Mouse (Mus musculus) neural tube, embryonic 12.5 days (tissue): ENCODE data around the gene Cnnm2. TPM values are rescaled to one million over a fixed set of nuclear protein-coding genes. Genes with fewer than 3 reads are reported as not detected.
"Not testable (repeated sequence)": the region's sequence is repeated elsewhere in the genome, so short reads cannot be mapped to it uniquely, and the experiment has no call there.

ENCODE experiments used
- ATAC-seq: fragments of 200-750 bp; cut with Nextera tagmentation; 2 replicates; pipeline ENCODE4 v1.8.0; 2017; ENCODE audit warnings: low read depth, mild to moderate bottlenecking, moderate TSS enrichment, moderate library complexity; ENCODE audit not compliant: low FRiP score
- H3K27ac ChIP-seq: fragments of 300-500 bp; sonication (generic); 2 replicates; pipeline ENCODE4 v1.5.1; 2016
- H3K27me3 ChIP-seq: fragments of 300-500 bp; sonication (generic); replicated peaks from 2 replicates; pipeline ENCODE4 v1.6.1; 2016; ENCODE audit warnings: mild to moderate bottlenecking
- H3K36me3 ChIP-seq: fragments of 300-500 bp; sonication (generic); 2 replicates; pipeline ENCODE4 v1.6.1; 2016; ENCODE audit warnings: mild to moderate bottlenecking
- H3K4me1 ChIP-seq: fragments of 300-500 bp; sonication (generic); 2 replicates; pipeline ENCODE4 v1.6.1; 2016
- H3K4me2 ChIP-seq: fragments of 300-500 bp; sonication (generic); replicated peaks from 2 replicates; pipeline ENCODE4 v1.6.1; 2016; ENCODE audit warnings: mild to moderate bottlenecking
- H3K4me3 ChIP-seq: fragments of 300-500 bp; sonication (generic); 2 replicates; pipeline ENCODE4 v1.5.1; 2016
- H3K9ac ChIP-seq: fragments of 300-500 bp; sonication (generic); 2 replicates; pipeline ENCODE4 v1.6.1; 2016; ENCODE audit warnings: mild to moderate bottlenecking
- H3K9me3 ChIP-seq: fragments of 300-500 bp; sonication (generic); 2 replicates; pipeline ENCODE4 v1.6.1; 2016; ENCODE audit warnings: mild to moderate bottlenecking
- WGBS: fragments of 180-500 bp; shearing (Covaris S2); methylation state at CpG from one replicate; pipeline ENCODE4 v1.1.7; 2016; 5-methylcytosine and 5-hydroxymethylcytosine counted together
- polyA plus RNA-seq: library from polyadenylated mRNA; unstranded; fragments of >200 nt; fragmentation: Nextera tagmentation; extraction: Ambion mirVana; gene quantifications from 2 replicates; pipeline ENCODE4 v1.2.1, GENCODE M21; 2016

The Cnnm2 gene
- polyA plus RNA-seq, 1 experiment from 2014 or later = 8.4 TPM

DNA sequence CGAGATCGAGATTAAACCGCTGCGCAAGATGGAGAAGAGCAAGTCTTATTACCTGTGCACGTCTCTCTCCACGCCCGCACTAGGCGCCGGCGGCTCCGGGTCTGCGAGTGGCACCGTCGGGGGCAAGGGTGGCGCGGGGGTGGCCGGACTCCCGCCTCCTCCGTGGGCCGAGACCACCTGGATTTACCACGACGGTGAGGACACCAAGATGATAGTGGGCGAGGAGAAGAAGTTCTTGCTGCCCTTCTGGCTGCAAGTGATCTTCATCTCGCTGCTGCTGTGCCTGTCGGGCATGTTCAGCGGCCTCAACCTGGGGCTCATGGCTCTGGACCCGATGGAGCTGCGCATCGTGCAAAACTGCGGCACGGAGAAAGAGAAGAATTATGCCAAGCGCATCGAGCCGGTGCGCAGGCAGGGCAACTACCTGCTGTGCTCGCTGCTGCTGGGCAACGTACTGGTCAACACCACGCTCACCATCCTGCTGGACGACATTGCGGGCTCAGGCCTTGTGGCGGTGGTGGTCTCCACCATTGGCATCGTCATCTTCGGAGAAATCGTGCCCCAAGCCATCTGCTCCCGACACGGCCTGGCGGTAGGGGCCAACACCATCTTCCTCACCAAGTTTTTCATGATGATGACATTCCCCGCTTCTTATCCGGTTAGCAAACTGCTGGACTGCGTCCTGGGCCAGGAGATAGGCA lies 1.0 kb downstream of the Cnnm2 start:
- H3K27ac ChIP-seq = peak overlapping the region; percentile 77; the same call in 1 of the 2 replicates
- ATAC-seq = no peak

DNA sequence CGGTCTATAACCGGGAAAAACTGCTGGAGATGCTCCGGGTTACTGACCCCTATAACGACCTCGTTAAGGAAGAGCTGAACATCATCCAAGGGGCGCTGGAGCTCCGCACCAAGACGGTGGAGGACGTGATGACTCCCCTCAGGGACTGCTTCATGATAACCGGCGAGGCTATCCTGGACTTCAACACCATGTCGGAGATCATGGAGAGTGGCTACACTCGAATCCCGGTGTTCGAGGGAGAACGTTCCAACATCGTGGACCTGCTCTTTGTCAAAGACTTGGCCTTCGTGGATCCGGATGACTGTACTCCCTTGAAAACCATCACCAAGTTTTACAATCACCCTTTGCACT lies 1.6 kb downstream of the Cnnm2 start:
- Histone ChIP-seq H3K9ac (peak overlapping the region; percentile 73), H3K4me3 (peak overlapping the region; percentile 76), H3K4me2 (peak overlapping the region; percentile 97), H3K4me1 (peaks cover 32% of the 10 kb centered on the region), H3K9me3 (no peaks in the 10 kb centered on the region), H3K36me3 (no peaks in the 10 kb centered on the region), H3K27me3 (no peaks in the 10 kb centered on the region; the same call in 1 of the 2 replicates), H3K27ac (no peak overlapping the region)
- 1% methylated on average over 19 of the region's 19 CpGs for WGBS
- no peak for ATAC-seq

More for the DNA sequence above, 1.0 kb downstream of the Cnnm2 start:
- Histone ChIP-seq H3K4me3 (peak overlapping the region; percentile 76), H3K4me2 (peak overlapping the region; percentile 97), H3K4me1 (peaks cover 32% of the 10 kb centered on the region), H3K27me3 (no peaks in the 10 kb centered on the region; the same call in 1 of the 2 replicates), H3K9me3 (no peaks in the 10 kb centered on the region), H3K9ac (peak overlapping the region; percentile 73), H3K36me3 (no peaks in the 10 kb centered on the region)
- under 1% methylated on average over 50 of the region's 50 CpGs for WGBS

DNA sequence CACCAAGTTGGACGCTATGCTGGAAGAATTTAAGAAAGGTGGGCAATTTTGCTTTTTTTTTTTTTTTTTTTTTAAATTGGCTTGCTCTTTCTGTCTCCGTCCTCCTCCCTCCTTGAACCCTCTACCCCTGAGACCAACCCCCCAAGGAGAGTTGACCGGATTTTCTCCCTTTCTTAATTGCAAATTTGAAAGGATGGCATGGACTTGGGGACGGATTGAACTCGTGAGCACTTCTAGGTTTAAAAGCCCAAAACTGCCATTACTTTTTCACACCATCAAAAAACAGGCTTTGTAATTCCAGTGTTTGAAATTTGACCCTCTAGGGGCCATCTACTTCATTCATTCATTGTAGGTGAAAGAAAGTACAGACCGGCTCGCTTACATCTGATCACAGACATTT lies 2.0 kb downstream of the Cnnm2 start:
- Histone ChIP-seq H3K27me3 (no peaks in the 10 kb centered on the region; the same call in 1 of the 2 replicates), H3K36me3 (no peaks in the 10 kb centered on the region), H3K9ac (no peak overlapping the region), H3K4me3 (peak overlapping the region; percentile 76), H3K4me1 (peaks cover 32% of the 10 kb centered on the region), H3K4me2 (peak overlapping the region; percentile 97), H3K9me3 (no peaks in the 10 kb centered on the region), H3K27ac (no peak overlapping the region)
- ATAC-seq = no peak
- 4% methylated on average over 7 of the region's 7 CpGs for WGBS

DNA sequence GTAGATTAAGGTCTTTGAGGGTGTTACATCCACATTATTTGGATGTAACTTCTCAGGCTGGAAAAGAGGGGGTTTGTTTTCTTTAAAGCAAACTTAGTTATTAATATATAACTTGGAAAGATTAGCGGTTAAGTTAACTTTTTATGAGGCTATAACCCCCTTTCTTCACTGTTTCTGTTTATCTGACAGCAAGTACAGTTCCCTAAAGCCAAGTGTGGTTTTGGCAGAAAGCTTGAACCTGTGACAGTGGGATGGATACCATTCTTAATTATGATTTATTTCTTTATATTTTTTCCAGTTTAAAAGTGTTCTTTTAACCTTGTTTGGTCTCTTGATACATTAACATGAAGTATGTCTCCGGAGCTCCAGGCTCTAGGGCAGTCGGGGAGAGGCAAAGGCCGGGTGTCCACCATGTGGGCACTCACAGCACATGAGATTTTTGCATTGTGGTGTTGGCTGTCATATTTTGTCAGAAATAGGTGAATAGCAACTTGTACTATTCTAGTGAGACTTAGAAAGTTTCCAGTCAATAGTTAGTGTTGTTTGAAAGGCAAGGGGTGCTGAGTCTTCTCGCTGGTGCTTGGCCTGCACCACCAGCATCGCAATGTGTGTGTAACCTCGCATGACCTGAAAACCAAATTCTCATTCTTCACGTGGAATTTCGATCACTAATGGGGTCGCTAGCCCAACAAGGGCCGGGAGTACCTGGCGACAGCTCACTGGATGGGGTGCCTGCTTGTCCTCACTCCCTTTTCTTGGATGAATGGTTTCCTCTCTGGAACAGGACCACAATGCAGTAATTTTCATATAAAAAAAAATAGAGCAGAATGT lies 2.8 kb downstream of the Cnnm2 start:
- Histone ChIP-seq H3K4me3 (no peak overlapping the region), H3K4me2 (peak overlapping the region; percentile 97), H3K9me3 (no peaks in the 10 kb centered on the region), H3K4me1 (peaks cover 32% of the 10 kb centered on the region), H3K27me3 (no peaks in the 10 kb centered on the region; the same call in 1 of the 2 replicates), H3K9ac (no peak overlapping the region), H3K27ac (no peak overlapping the region), H3K36me3 (no peaks in the 10 kb centered on the region)
- no peak for ATAC-seq
- WGBS = 56% methylated on average over 12 of the region's 12 CpGs

DNA sequence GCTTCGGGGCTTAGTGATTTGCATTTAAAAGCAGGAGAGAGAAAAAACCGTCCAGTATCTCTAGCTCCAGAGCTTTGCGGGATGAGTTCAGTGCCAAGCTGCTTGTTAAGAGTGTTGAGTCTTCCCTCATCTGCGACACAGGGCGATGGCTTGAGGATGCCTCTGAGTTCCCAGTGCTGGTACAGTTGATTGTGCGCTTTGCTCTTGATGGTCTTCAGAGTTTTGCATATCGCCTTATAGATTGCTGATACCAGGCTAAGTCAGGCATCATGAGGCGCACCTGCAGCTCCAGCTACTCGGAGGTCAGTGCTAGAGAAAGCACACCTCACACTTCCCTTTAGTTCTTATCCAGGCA lies 3.3 kb downstream of the Cnnm2 start:
- no peaks in the 10 kb centered on the region for H3K9me3 ChIP-seq
- H3K9ac ChIP-seq = no peak overlapping the region
- H3K27me3 ChIP-seq = no peaks in the 10 kb centered on the region; the same call in 1 of the 2 replicates
- no peak overlapping the region for H3K4me3 ChIP-seq
- H3K36me3 ChIP-seq = no peaks in the 10 kb centered on the region
- peaks cover 32% of the 10 kb centered on the region for H3K4me1 ChIP-seq
- H3K27ac ChIP-seq = no peak overlapping the region
- peak overlapping the region; percentile 97 for H3K4me2 ChIP-seq
- no peak for ATAC-seq
- 58% methylated on average over 9 of the region's 9 CpGs for WGBS

DNA sequence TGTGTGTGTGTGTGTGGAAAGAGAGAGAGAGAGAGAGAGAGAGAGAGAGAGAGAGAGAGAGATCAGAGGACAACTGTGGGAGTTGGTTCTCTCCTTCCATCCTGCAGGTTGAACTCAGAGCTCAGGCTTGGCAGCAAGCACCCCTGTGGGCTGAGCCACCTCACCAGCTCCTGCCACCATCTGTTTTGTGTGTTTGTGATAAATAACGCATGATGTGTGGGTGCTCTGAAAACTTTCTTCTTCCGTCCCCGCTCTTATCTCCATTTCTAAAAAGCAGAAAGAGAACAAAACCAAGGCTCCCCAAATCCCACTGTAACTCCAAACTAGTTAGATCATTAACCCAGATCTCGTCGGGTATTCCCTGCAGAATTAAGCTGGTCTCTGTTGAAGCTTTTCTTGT lies 4.7 kb downstream of the Cnnm2 start:
- Histone ChIP-seq H3K4me1 (peaks cover 32% of the 10 kb centered on the region), H3K9ac (no peak overlapping the region), H3K27ac (no peak overlapping the region), H3K4me3 (no peak overlapping the region), H3K4me2 (peak overlapping the region; percentile 25; the same call in 1 of the 2 replicates), H3K27me3 (no peaks in the 10 kb centered on the region; the same call in 1 of the 2 replicates), H3K9me3 (no peaks in the 10 kb centered on the region), H3K36me3 (no peaks in the 10 kb centered on the region)
- whole genome bisulfite sequencing = 71% methylated on average over 5 of the region's 5 CpGs
- ATAC-seq = no peak

DNA sequence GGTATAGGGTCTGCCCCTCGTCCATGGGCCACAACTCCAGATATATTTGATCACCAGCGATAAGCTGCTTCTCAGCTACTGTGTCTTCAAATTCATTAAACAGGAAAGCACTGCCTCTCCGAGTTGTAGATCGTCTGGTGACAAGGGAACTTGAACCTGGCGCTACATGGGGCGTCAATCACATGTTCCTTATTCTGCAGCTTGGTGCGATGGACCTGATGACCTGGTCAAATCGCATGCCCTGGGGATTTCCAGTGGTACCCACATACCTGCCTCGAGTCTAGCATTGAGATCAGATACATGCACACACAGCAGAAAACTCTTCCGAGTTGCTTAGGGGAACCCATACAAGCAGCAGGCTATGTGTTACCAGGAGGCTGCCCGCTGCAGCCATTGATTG lies 8.4 kb downstream of the Cnnm2 start:
- Histone ChIP-seq H3K27me3 (no peaks in the 10 kb centered on the region), H3K9me3 (no peaks in the 10 kb centered on the region), H3K4me2 (no peak overlapping the region), H3K27ac (no peak overlapping the region), H3K36me3 (no peaks in the 10 kb centered on the region), H3K4me3 (no peak overlapping the region), H3K9ac (no peak overlapping the region), H3K4me1 (peaks cover 12% of the 10 kb centered on the region)
- no peak for ATAC-seq
- WGBS = 89% methylated on average over 11 of the region's 11 CpGs

DNA sequence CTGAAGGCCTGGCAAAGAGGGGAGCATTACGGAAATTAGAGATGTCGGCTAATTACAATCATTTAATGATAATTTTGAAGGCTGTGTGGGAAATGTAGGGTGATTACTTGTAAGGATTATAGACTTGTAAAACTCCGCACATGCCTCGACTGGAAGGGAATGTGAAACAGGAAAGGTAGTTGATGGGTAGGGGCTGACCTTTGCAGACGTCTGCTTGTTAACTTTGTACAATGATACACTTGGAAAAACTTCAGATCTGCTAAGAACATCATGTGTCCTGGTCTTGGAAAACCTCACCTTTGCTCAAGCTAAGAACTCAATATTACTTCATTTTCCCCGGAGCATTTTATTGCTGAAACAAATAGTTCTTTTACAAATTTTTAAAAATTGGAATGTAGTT lies 10.4 kb downstream of the Cnnm2 start:
- H3K4me3 ChIP-seq = no peak overlapping the region
- no peak for ATAC-seq

DNA sequence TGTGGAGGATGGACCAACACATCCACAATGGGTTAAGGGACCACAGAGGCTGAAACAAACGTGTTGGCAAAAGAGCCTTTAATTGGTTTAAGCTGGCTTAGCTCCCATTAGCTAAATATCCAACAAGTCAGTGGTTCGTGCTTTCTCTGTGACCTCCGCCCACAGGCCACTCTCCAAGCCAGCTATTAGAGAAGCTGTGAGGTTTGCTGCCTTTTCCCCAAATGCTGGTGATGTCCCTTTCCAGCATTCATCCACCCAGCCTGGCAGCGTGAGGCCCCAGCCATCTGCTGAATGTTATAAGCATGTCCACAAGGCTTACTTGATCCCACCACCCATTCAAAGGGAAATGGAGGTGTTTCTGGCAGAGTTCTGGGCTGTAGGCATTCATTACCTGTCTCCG lies 15.0 kb downstream of the Cnnm2 start:
- 81% methylated on average over 5 of the region's 5 CpGs for WGBS
- Histone ChIP-seq H3K27ac (no peak overlapping the region), H3K4me2 (no peak overlapping the region), H3K4me1 (no peaks in the 10 kb centered on the region), H3K4me3 (no peak overlapping the region), H3K9me3 (no peaks in the 10 kb centered on the region), H3K9ac (no peak overlapping the region), H3K36me3 (no peaks in the 10 kb centered on the region), H3K27me3 (no peaks in the 10 kb centered on the region)
- no peak for ATAC-seq

More for the DNA sequence above, 10.4 kb downstream of the Cnnm2 start:
- H3K36me3 ChIP-seq = no peaks in the 10 kb centered on the region
- no peak overlapping the region for H3K27ac ChIP-seq
- H3K9ac ChIP-seq = no peak overlapping the region
- no peaks in the 10 kb centered on the region for H3K9me3 ChIP-seq
- H3K4me2 ChIP-seq = no peak overlapping the region
- H3K4me1 ChIP-seq = no peaks in the 10 kb centered on the region
- 87% methylated on average over 6 of the region's 6 CpGs for WGBS
- no peaks in the 10 kb centered on the region for H3K27me3 ChIP-seq

DNA sequence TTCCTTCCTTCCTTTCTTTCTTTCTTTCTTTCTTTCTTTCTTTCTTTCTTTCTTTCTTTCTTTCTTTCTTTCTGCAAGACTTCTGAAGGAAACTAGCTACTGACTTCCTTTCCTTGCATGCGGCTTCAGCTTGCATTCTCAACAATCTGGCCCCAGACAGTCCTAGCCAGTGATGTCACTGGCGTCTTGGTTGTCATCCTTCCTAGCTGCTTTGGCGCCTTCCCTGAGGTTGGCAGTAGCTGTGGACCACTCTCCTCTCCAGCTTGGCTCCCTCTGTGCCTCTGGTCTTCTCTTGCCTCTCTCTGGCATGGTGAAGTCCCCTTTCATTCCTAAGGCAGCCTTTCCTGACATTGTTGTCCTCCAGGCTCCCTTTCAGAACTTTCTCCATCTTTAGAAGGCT lies 15.5 kb downstream of the Cnnm2 start:
- WGBS = 79% methylated on average over 3 of the region's 3 CpGs
- ATAC-seq = no peak
- Histone ChIP-seq H3K9me3 (no peaks in the 10 kb centered on the region), H3K4me1 (no peaks in the 10 kb centered on the region), H3K27ac (no peak overlapping the region), H3K27me3 (no peaks in the 10 kb centered on the region), H3K4me2 (no peak overlapping the region), H3K36me3 (no peaks in the 10 kb centered on the region), H3K9ac (no peak overlapping the region), H3K4me3 (no peak overlapping the region)

DNA sequence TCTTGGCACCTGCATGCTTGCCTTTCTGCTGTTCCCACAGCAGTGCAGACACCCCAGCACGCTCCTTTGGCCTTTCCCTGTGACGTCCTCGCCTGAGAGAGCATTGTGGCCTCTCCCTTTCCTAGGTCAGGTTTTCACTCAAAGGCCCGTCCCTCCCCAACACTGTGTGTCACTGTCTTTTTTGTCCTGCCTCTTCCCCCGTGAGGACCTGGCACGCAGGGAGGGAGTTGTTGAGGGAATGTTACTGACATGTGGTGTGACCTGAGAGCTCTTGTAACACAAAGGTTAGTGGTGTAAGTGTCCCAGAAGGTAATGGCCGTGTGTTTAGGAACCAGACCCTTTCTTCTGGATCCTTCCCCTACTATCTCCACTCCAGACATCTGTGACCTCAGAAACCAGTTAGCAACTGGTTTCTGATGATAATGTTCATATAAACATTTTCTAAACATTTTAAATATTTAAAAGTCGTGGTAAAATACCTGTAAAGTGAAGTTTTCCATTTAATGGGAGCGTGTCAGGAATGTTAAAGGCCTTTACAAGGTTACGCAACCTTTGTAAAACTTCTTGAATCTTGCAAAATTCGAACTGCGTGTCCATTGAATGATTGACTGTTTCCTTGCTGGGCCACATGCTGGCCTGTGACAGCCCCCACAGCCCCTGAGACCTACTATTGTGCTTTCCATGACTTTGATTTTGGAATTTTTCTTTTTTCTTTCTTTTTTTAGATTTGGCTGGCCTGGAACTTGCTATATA lies 16.7 kb downstream of the Cnnm2 start:
- Histone ChIP-seq H3K36me3 (no peaks in the 10 kb centered on the region), H3K27me3 (no peaks in the 10 kb centered on the region), H3K27ac (no peak overlapping the region), H3K4me1 (no peaks in the 10 kb centered on the region), H3K4me3 (no peak overlapping the region), H3K4me2 (no peak overlapping the region), H3K9me3 (no peaks in the 10 kb centered on the region), H3K9ac (no peak overlapping the region)
- WGBS = 72% methylated on average over 12 of the region's 12 CpGs
- no peak for ATAC-seq

DNA sequence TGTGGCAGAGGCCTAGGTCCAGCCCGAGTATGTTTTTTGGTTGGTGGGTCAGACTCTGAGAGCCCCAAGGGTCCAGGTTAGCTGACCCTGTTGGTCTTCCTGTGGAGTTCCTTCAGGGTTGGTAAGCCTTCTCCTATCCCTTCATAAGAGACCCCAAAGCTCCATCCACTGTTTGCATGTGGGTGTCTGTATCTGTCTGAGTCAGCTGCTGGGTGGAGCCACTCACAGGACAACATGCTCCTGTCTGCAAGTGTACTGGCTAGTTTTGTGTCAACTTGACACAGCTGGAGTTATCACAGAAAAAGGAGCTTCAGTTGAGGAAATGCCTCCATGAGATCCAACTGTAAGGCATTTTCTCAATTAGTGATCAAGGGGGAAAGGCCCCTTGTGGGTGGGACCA lies 17.7 kb downstream of the Cnnm2 start:
- not testable (repeated sequence) for H3K4me1 ChIP-seq

More for the DNA sequence above, 17.7 kb downstream of the Cnnm2 start:
- H3K27ac ChIP-seq, H3K36me3 ChIP-seq, H3K4me2 ChIP-seq, H3K27me3 ChIP-seq, H3K9ac ChIP-seq, ATAC-seq, H3K9me3 ChIP-seq, H3K4me3 ChIP-seq: not testable (repeated sequence)
- 90% methylated on average over 1 of the region's 1 CpGs for WGBS
